Mouse (Mus musculus): ENCODE data around the gene Olfr1391. TPM values are rescaled to one million over a fixed set of nuclear protein-coding genes. Genes with fewer than 3 reads are reported as not detected.

The Olfr1391 gene
- polyA plus RNA-seq (2015; fragmentation: Nextera tagmentation; extraction: Ambion mirVana): not detected in 2 replicates

GRCm38 (mm10) chr11:49322442-49322841 is at the start of gene Olfr1391:
Gene Olfr1391, plus strand, starts transcription at chr11:49322742.

GRCm38 (mm10) chr11:49278222-49278621 is 44.3 kb upstream of the Olfr1391 start, which contains the start of gene Olfr1393:
Gene Olfr1393, plus strand, starts transcription at chr11:49278304.

GRCm38 (mm10) chr11:49284982-49285381 is 37.6 kb upstream of the Olfr1391 start, which contains the start of gene Olfr1392:
Gene Olfr1392, plus strand, starts transcription at chr11:49285282.

GRCm38 (mm10) chr11:49304441-49304840 is 18.1 kb upstream of the Olfr1391 start, which contains the start of gene Olfr10:
Gene Olfr10, plus strand, starts transcription at chr11:49304741.

GRCm38 (mm10) chr11:49334888-49335287 is 12.3 kb downstream of the Olfr1391 start, which contains the start of gene Olfr1390:
Gene Olfr1390, plus strand, starts transcription at chr11:49335188.

Other genes with a start within 250 kb of the Olfr1391 start
- gene Ifi47, start 246.2 kb upstream of the Olfr1391 start, polyA plus RNA-seq (2015; fragmentation: Nextera tagmentation; extraction: Ambion mirVana): 8.3 and 10.9 TPM in 2 replicates
- 0.08 TPM in 1 of 2 replicates, not detected in the other for gene Olfr1396, start 207.9 kb upstream of the Olfr1391 start, polyA plus RNA-seq (2015; fragmentation: Nextera tagmentation; extraction: Ambion mirVana)
- gene Olfr1395, start 180.5 kb upstream of the Olfr1391 start, polyA plus RNA-seq (2015; fragmentation: Nextera tagmentation; extraction: Ambion mirVana): not detected in 2 replicates
- gene Olfr1394, start 168.4 kb upstream of the Olfr1391 start, polyA plus RNA-seq (2015; fragmentation: Nextera tagmentation; extraction: Ambion mirVana): not detected in 2 replicates
- gene Btnl9, start 135.6 kb upstream of the Olfr1391 start, polyA plus RNA-seq (2015; fragmentation: Nextera tagmentation; extraction: Ambion mirVana): 1.8 and 5.9 TPM in 2 replicates
- 13.7 and 19.6 TPM in 2 replicates for gene Zfp62, start 119.5 kb upstream of the Olfr1391 start, polyA plus RNA-seq (2015; fragmentation: Nextera tagmentation; extraction: Ambion mirVana)
- 46.9 and 73.3 TPM in 2 replicates for gene Mgat1, start 78.6 kb upstream of the Olfr1391 start, polyA plus RNA-seq (2015; fragmentation: Nextera tagmentation; extraction: Ambion mirVana)
- gene Olfr1393, start 44.4 kb upstream of the Olfr1391 start, polyA plus RNA-seq (2015; fragmentation: Nextera tagmentation; extraction: Ambion mirVana): 0.13 TPM in 1 of 2 replicates, not detected in the other
- gene Olfr1392, start 37.5 kb upstream of the Olfr1391 start, polyA plus RNA-seq (2015; fragmentation: Nextera tagmentation; extraction: Ambion mirVana): 0.04 TPM in 1 of 2 replicates, not detected in the other
- not detected in 2 replicates for gene Olfr10, start 18.0 kb upstream of the Olfr1391 start, polyA plus RNA-seq (2015; fragmentation: Nextera tagmentation; extraction: Ambion mirVana)
- not detected in 2 replicates for gene Olfr1390, start 12.4 kb downstream of the Olfr1391 start, polyA plus RNA-seq (2015; fragmentation: Nextera tagmentation; extraction: Ambion mirVana)
- not detected in 2 replicates for gene Olfr1389, start 100.3 kb downstream of the Olfr1391 start, polyA plus RNA-seq (2015; fragmentation: Nextera tagmentation; extraction: Ambion mirVana)
- gene Olfr1388, start 113.9 kb downstream of the Olfr1391 start, polyA plus RNA-seq (2015; fragmentation: Nextera tagmentation; extraction: Ambion mirVana): not detected in 2 replicates
- gene Olfr1387, start 132.6 kb downstream of the Olfr1391 start, polyA plus RNA-seq (2015; fragmentation: Nextera tagmentation; extraction: Ambion mirVana): not detected in 2 replicates
- gene Olfr1386, start 142.3 kb downstream of the Olfr1391 start, polyA plus RNA-seq (2015; fragmentation: Nextera tagmentation; extraction: Ambion mirVana): not detected in 2 replicates
- gene Olfr1385, start 166.3 kb downstream of the Olfr1391 start, polyA plus RNA-seq (2015; fragmentation: Nextera tagmentation; extraction: Ambion mirVana): not detected in 2 replicates
- gene Olfr1384, start 184.0 kb downstream of the Olfr1391 start, polyA plus RNA-seq (2015; fragmentation: Nextera tagmentation; extraction: Ambion mirVana): not detected in 2 replicates
- not detected in 2 replicates for gene Olfr1383, start 196.9 kb downstream of the Olfr1391 start, polyA plus RNA-seq (2015; fragmentation: Nextera tagmentation; extraction: Ambion mirVana)
- not detected in 2 replicates for gene Olfr1382, start 205.5 kb downstream of the Olfr1391 start, polyA plus RNA-seq (2015; fragmentation: Nextera tagmentation; extraction: Ambion mirVana)
- gene Olfr1381, start 220.7 kb downstream of the Olfr1391 start, polyA plus RNA-seq (2015; fragmentation: Nextera tagmentation; extraction: Ambion mirVana): not detected in 2 replicates
- gene Olfr1380, start 234.1 kb downstream of the Olfr1391 start, polyA plus RNA-seq (2015; fragmentation: Nextera tagmentation; extraction: Ambion mirVana): not detected in 2 replicates